Mouse (Mus musculus): Measurements from ENCODE around the gene Zfp804b.

- no peak for TF ChIP-seq CTCF (IDR thresholded peaks at IDR 0.05; ENCODE audit: low read depth)
- TF ChIP-seq EP300 (IDR thresholded peaks at IDR 0.05; ENCODE audit: low read depth): no peak
Observed at GRCm38 (mm10) chr5:7344145-7345010, at the start of gene Zfp804b.

Data from liver, postnatal 0 days (tissue).